Mouse (Mus musculus) intestine, embryonic 14.5 days (tissue): ENCODE data around the gene Dll4. TPM values are rescaled to one million over a fixed set of nuclear protein-coding genes. Genes with fewer than 3 reads are reported as not detected.

Source experiments
- ATAC-seq: fragments of 200-750 bp; cut with Nextera tagmentation; replicated peaks from 2 replicates; pipeline ENCODE4 v1.8.0; 2017; ENCODE audit warnings: low read depth, moderate number of reproducible peaks, moderate TSS enrichment, moderate library complexity; ENCODE audit not compliant: low FRiP score, low TSS enrichment
- DNase-seq: peaks from one replicate; pipeline ENCODE4 v3.0.0-alpha.2; 2018; ENCODE audit warnings: low spot score
- H3K27ac ChIP-seq: fragments of 300-500 bp; sonication (generic); 2 replicates; pipeline ENCODE4 v1.5.1; 2014; ENCODE audit warnings: low read depth, mild to moderate bottlenecking, control low read depth
- H3K27me3 ChIP-seq: fragments of 300-500 bp; sonication (generic); replicated peaks from 2 replicates; pipeline ENCODE4 v1.6.1; 2014; ENCODE audit warnings: low read length, control low read depth; ENCODE audit not compliant: control insufficient read depth, insufficient read depth
- H3K36me3 ChIP-seq: fragments of 300-500 bp; sonication (generic); 2 replicates; pipeline ENCODE4 v1.6.1; 2014; ENCODE audit warnings: low read length, control low read depth; ENCODE audit not compliant: control insufficient read depth, insufficient read depth
- H3K4me1 ChIP-seq: fragments of 300-500 bp; sonication (generic); replicated peaks from 2 replicates; pipeline ENCODE4 v1.6.1; 2014; ENCODE audit warnings: low read length, control low read depth, mixed read lengths; ENCODE audit not compliant: control insufficient read depth, insufficient read depth
- H3K4me2 ChIP-seq: fragments of 300-500 bp; sonication (generic); 2 replicates; pipeline ENCODE4 v1.6.1; 2014; ENCODE audit warnings: low read length
- H3K4me3 ChIP-seq: fragments of 300-500 bp; sonication (generic); 2 replicates; pipeline ENCODE4 v1.5.1; 2014; ENCODE audit warnings: low read depth, low read length, control low read depth, mixed read lengths
- H3K9ac ChIP-seq: fragments of 300-500 bp; sonication (generic); 2 replicates; pipeline ENCODE4 v1.6.1; 2014; ENCODE audit warnings: mild to moderate bottlenecking, low read length
- H3K9me3 ChIP-seq: fragments of 300-500 bp; sonication (generic); 2 replicates; pipeline ENCODE4 v1.6.1; 2016; ENCODE audit warnings: low read length, control low read depth; ENCODE audit not compliant: control insufficient read depth
- WGBS: fragments of 180-500 bp; shearing (Covaris S2); extraction: QIAGEN DNeasy Blood & Tissue Kit; methylation state at CpG from one replicate; pipeline ENCODE4 v1.1.7; 2014; 5-methylcytosine and 5-hydroxymethylcytosine counted together
- polyA plus RNA-seq: library from polyadenylated mRNA; unstranded; fragments of >200 nt; fragmentation: Nextera tagmentation; extraction: Ambion mirVana; gene quantifications from 2 replicates; pipeline ENCODE4 v1.2.1, GENCODE M21; 2014

Dll4 gene
- polyA plus RNA-seq, 1 experiment from 2014 or later = 6.9 TPM

GRCm38 (mm10) chr2:119377286-119377685, 51.7 kb downstream of the Dll4 start:
- no peaks in the 10 kb centered on the region for H3K4me1 ChIP-seq
- H3K27me3 ChIP-seq = no peaks in the 10 kb centered on the region
- H3K4me2 ChIP-seq = no peak overlapping the region
- H3K27ac ChIP-seq = no peak overlapping the region
- H3K9ac ChIP-seq = no peak overlapping the region
- H3K36me3 ChIP-seq = peaks cover 99% of the 10 kb centered on the region
- ATAC-seq (no peak), DNase-seq (no peak)
- no peak overlapping the region for H3K4me3 ChIP-seq
- no peaks in the 10 kb centered on the region for H3K9me3 ChIP-seq
- 78% methylated on average over 9 of the region's 9 CpGs for WGBS

GRCm38 (mm10) chr2:119377826-119378225, 52.2 kb downstream of the Dll4 start:
- Histone ChIP-seq H3K27ac (no peak overlapping the region), H3K27me3 (no peaks in the 10 kb centered on the region), H3K36me3 (peaks cover 99% of the 10 kb centered on the region), H3K9ac (no peak overlapping the region), H3K4me2 (no peak overlapping the region), H3K4me1 (no peaks in the 10 kb centered on the region), H3K4me3 (no peak overlapping the region), H3K9me3 (no peaks in the 10 kb centered on the region)
- no peak for ATAC-seq
- WGBS = 87% methylated on average over 3 of the region's 3 CpGs
- no peak for DNase-seq

GRCm38 (mm10) chr2:119379455-119379854, 53.9 kb downstream of the Dll4 start:
- Histone ChIP-seq H3K36me3 (peaks cover 91% of the 10 kb centered on the region), H3K4me2 (no peak overlapping the region), H3K27me3 (no peaks in the 10 kb centered on the region), H3K4me3 (no peak overlapping the region), H3K9me3 (no peaks in the 10 kb centered on the region), H3K9ac (no peak overlapping the region), H3K4me1 (no peaks in the 10 kb centered on the region), H3K27ac (no peak overlapping the region)
- ATAC-seq = no peak
- no peak for DNase-seq
- 96% methylated on average over 3 of the region's 3 CpGs for WGBS

Other genes with a start within 250 kb of the Dll4 start
- gene Rad51, start 213.0 kb upstream of the Dll4 start, polyA plus RNA-seq = 50.2 and 58.2 TPM in 2 replicates
- gene Rmdn3, start 168.8 kb upstream of the Dll4 start, polyA plus RNA-seq = 33.6 and 38.9 TPM in 2 replicates
- 11.7 and 12.0 TPM in 2 replicates for gene Gchfr, start 158.0 kb upstream of the Dll4 start, polyA plus RNA-seq
- gene Gm14137, start 151.3 kb upstream of the Dll4 start, polyA plus RNA-seq = 0.13 and 0.30 TPM in 2 replicates
- gene Zfyve19, start 117.2 kb upstream of the Dll4 start, polyA plus RNA-seq = 44.2 and 63.2 TPM in 2 replicates
- 17.8 and 20.5 TPM in 2 replicates for gene Dnajc17, start 117.0 kb upstream of the Dll4 start, polyA plus RNA-seq
- 3.0 and 3.9 TPM in 2 replicates for gene Ppp1r14d, start 95.9 kb upstream of the Dll4 start, polyA plus RNA-seq
- 71.3 and 81.9 TPM in 2 replicates for gene Spint1, start 88.4 kb upstream of the Dll4 start, polyA plus RNA-seq
- gene Rhov, start 54.5 kb upstream of the Dll4 start, polyA plus RNA-seq = 0.98 and 2.3 TPM in 2 replicates
- gene Vps18, start 37.0 kb upstream of the Dll4 start, polyA plus RNA-seq = 14.1 and 14.8 TPM in 2 replicates
- gene Chac1, start 25.4 kb downstream of the Dll4 start, polyA plus RNA-seq = 1.6 and 1.7 TPM in 2 replicates
- gene Ino80, start 151.9 kb downstream of the Dll4 start, polyA plus RNA-seq = 7.0 and 8.3 TPM in 2 replicates
- 0.20 and 0.27 TPM in 2 replicates for gene Exd1, start 221.8 kb downstream of the Dll4 start, polyA plus RNA-seq
- gene Chp1, start 221.9 kb downstream of the Dll4 start, polyA plus RNA-seq = 54.5 and 57.1 TPM in 2 replicates